Mouse (Mus musculus) intestine, embryonic 16.5 days (tissue): ENCODE results near the gene Tnfaip1. TPM values are rescaled to one million over a fixed set of nuclear protein-coding genes. Genes with fewer than 3 reads are reported as not detected.
"Not testable (repeated sequence)": the region's sequence is repeated elsewhere in the genome, so short reads cannot be mapped to it uniquely, and the experiment has no call there.

Experiments used
- ATAC-seq: fragments of 200-750 bp; cut with Nextera tagmentation; 2 replicates; pipeline ENCODE4 v1.8.0; 2017; ENCODE audit warnings: moderate TSS enrichment, moderate library complexity
- H3K27ac ChIP-seq: fragments of 300-500 bp; sonication (generic); 2 replicates; pipeline ENCODE4 v1.5.1; 2014; ENCODE audit warnings: mild to moderate bottlenecking, low read length
- H3K27me3 ChIP-seq: fragments of 300-500 bp; sonication (generic); replicated peaks from 2 replicates; pipeline ENCODE4 v1.6.1; 2014; ENCODE audit warnings: low read length, control low read depth, mixed read lengths; ENCODE audit not compliant: control insufficient read depth, insufficient read depth
- H3K36me3 ChIP-seq: fragments of 300-500 bp; sonication (generic); 2 replicates; pipeline ENCODE4 v1.6.1; 2014; ENCODE audit warnings: low read length, control low read depth; ENCODE audit not compliant: control insufficient read depth, insufficient read depth
- H3K4me1 ChIP-seq: fragments of 300-500 bp; sonication (generic); 2 replicates; pipeline ENCODE4 v1.6.1; 2014; ENCODE audit warnings: low read length, control low read depth, mixed read lengths; ENCODE audit not compliant: control insufficient read depth, insufficient read depth
- H3K4me2 ChIP-seq: fragments of 300-500 bp; sonication (generic); 2 replicates; pipeline ENCODE4 v1.6.1; 2014; ENCODE audit warnings: low read depth, low read length, control low read depth
- H3K4me3 ChIP-seq: fragments of 300-500 bp; sonication (generic); 2 replicates; pipeline ENCODE4 v1.5.1; 2014; ENCODE audit warnings: mild to moderate bottlenecking, low read length
- H3K9ac ChIP-seq: fragments of 300-500 bp; sonication (generic); 2 replicates; pipeline ENCODE4 v1.6.1; 2014; ENCODE audit warnings: low read depth, low read length
- H3K9me3 ChIP-seq: fragments of 300-500 bp; sonication (generic); 2 replicates; pipeline ENCODE4 v1.6.1; 2016; ENCODE audit warnings: low read length, control low read depth; ENCODE audit not compliant: control insufficient read depth
- WGBS: fragments of 180-500 bp; shearing (Covaris S2); extraction: QIAGEN DNeasy Blood & Tissue Kit; methylation state at CpG from one replicate; pipeline ENCODE4 v1.1.7; 2014; 5-methylcytosine and 5-hydroxymethylcytosine counted together
- polyA plus RNA-seq: library from polyadenylated mRNA; unstranded; fragments of >200 nt; fragmentation: Nextera tagmentation; extraction: Ambion mirVana; gene quantifications from 2 replicates; pipeline ENCODE4 v1.2.1, GENCODE M21; 2015

Tnfaip1 gene
- polyA plus RNA-seq, 1 experiment from 2014 or later = 88.6 TPM

- peak overlapping the region; percentile 54 for H3K4me2 ChIP-seq
- 0 out of 2 replicates have a peak overlapping the region, but pooled peaks have one; percentile 62 for H3K27ac ChIP-seq
- H3K27me3 ChIP-seq = no peaks in the 10 kb centered on the region
- WGBS = 61% methylated on average over 2 of the region's 2 CpGs
- H3K9me3 ChIP-seq = no peaks in the 10 kb centered on the region
- ATAC-seq = no peak
- peak overlapping the region; percentile 18; the same call in 1 of the 2 replicates for H3K9ac ChIP-seq
- peaks cover 20% of the 10 kb centered on the region for H3K4me1 ChIP-seq
- no peaks in the 10 kb centered on the region for H3K36me3 ChIP-seq
- H3K4me3 ChIP-seq = peak overlapping the region; percentile 12; the same call in 1 of the 2 replicates
Observed at GRCm38 (mm10) chr11:78547718-78548460, 11.8 kb upstream of the Tnfaip1 start.

- no peak for ATAC-seq
- WGBS = 55% methylated on average over 8 of the region's 8 CpGs
Observed at GRCm38 (mm10) chr11:78545181-78545580, 9.0 kb upstream of the Tnfaip1 start.

GRCm38 (mm10) chr11:78544449-78545111, 8.4 kb upstream of the Tnfaip1 start:
- Histone ChIP-seq H3K4me3 (no peak overlapping the region), H3K4me1 (peaks cover 18% of the 10 kb centered on the region), H3K27me3 (no peaks in the 10 kb centered on the region), H3K9me3 (no peaks in the 10 kb centered on the region), H3K9ac (no peak overlapping the region), H3K27ac (no peak overlapping the region), H3K36me3 (no peaks in the 10 kb centered on the region; the same call in 1 of the 2 replicates), H3K4me2 (no peak overlapping the region)
- ATAC-seq = no peak
- 91% methylated on average over 7 of the region's 7 CpGs for WGBS

More at GRCm38 (mm10) chr11:78545181-78545580, 9.0 kb upstream of the Tnfaip1 start:
- Histone ChIP-seq H3K9me3 (no peaks in the 10 kb centered on the region), H3K36me3 (no peaks in the 10 kb centered on the region), H3K4me3 (no peak overlapping the region), H3K4me1 (peaks cover 20% of the 10 kb centered on the region), H3K27me3 (no peaks in the 10 kb centered on the region), H3K27ac (no peak overlapping the region), H3K4me2 (no peak overlapping the region), H3K9ac (no peak overlapping the region)

DNA sequence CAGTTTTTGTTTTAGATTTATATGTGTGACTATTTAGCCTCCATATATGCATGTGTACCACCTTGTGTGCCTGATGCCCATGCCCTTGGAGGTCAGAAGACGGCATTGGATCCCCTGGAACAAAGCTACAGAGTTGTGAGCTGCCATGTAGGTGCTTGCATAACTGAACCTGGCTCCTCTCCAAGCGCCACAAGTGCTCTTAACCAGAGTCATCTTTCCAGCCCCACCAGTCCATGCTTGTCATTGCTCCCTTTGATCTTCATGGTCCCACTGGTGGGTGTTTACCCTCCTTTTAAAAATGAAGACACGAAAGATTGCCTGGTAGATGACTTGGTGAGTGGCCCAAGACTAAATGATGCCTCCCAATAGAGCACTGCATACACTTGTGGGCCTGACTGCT, 4.2 kb upstream of the Tnfaip1 start:
- peaks cover 15% of the 10 kb centered on the region for H3K4me1 ChIP-seq
- no peak overlapping the region for H3K4me3 ChIP-seq
- no peak overlapping the region for H3K4me2 ChIP-seq
- 87% methylated on average over 3 of the region's 3 CpGs for WGBS
- no peak overlapping the region for H3K9ac ChIP-seq
- no peak overlapping the region for H3K27ac ChIP-seq
- no peak for ATAC-seq
- no peaks in the 10 kb centered on the region for H3K27me3 ChIP-seq
- no peaks in the 10 kb centered on the region; the same call in 1 of the 2 replicates for H3K36me3 ChIP-seq
- H3K9me3 ChIP-seq = no peaks in the 10 kb centered on the region

DNA sequence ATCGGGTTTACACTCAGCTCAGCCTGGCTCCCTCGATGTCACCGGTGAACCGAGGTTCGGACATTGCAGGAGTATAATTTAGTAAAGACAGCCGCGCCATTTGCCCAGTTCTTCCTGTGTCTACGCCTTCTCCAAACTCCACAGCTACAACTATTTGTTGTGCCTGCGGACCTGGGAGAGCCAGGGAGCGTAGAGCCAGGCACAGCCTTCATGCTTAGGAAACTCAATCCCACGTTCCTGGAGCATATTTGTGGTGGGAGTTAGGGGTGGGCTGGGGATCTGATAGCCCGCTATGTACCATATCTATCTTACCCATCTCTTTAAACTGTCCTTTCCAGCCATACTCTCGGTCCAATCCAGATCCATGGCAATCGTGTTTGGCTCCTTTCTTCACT, 555 bp upstream of the Tnfaip1 start:
- peaks cover 23% of the 10 kb centered on the region for H3K4me1 ChIP-seq
- H3K4me3 ChIP-seq = peak overlapping the region; percentile 84
- no peaks in the 10 kb centered on the region; the same call in 1 of the 2 replicates for H3K36me3 ChIP-seq
- peak overlapping the region; percentile 76 for H3K4me2 ChIP-seq
- H3K9ac ChIP-seq = peak overlapping the region; percentile 85
- no peaks in the 10 kb centered on the region for H3K9me3 ChIP-seq
- under 1% methylated on average over 14 of the region's 14 CpGs for WGBS
- peak overlapping the region; percentile 91 for H3K27ac ChIP-seq
- no peaks in the 10 kb centered on the region for H3K27me3 ChIP-seq
- peak; percentile 12 for ATAC-seq

DNA sequence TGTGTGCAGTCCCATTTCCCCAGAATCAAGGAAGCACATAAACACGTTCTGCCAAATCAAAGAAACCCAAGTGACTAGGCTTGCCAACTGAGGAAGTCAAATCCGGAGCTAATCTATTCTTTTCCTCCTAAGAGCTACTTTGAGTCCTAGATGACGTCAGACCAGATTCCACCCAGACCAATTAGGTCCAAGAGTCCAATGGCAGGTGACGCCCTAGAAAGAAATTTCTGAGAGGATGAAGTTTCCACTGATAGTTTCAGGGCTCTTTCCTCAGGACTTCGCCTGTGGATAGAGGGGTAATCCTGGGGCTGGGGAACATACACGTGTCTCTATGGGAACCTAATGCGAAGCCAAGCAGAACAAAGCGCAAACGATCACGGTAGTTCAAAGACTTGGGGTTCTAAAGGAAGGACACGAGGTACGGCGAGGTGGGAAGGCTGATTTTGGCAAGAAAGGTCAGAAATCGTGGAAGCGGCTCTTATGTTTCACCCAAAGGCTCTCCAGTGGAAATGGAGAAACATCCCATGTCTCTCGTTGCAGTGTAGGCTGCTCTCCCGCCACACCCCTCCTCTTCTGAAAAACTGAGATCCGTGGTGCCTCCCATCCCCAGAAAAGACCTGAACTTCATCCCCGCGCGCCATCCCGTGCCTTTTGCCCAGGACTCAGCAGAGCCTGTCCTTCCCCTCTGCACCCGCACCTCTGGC, 604 bp downstream of the Tnfaip1 start:
- Histone ChIP-seq H3K4me1 (peaks cover 23% of the 10 kb centered on the region), H3K9ac (peak overlapping the region; percentile 87), H3K4me2 (peak overlapping the region; percentile 75), H3K36me3 (no peaks in the 10 kb centered on the region; the same call in 1 of the 2 replicates), H3K27ac (peak overlapping the region; percentile 97), H3K27me3 (no peaks in the 10 kb centered on the region), H3K9me3 (no peaks in the 10 kb centered on the region), H3K4me3 (peak overlapping the region; percentile 84)
- under 1% methylated on average over 23 of the region's 23 CpGs for WGBS
- peak; percentile 65 for ATAC-seq

- WGBS = 87% methylated on average over 4 of the region's 4 CpGs
- Histone ChIP-seq H3K4me2 (peak overlapping the region; percentile 75), H3K9me3 (no peaks in the 10 kb centered on the region), H3K9ac (peak overlapping the region; percentile 87; the same call in 1 of the 2 replicates), H3K4me3 (peak overlapping the region; percentile 84), H3K4me1 (peaks cover 23% of the 10 kb centered on the region), H3K27ac (peak overlapping the region; percentile 97), H3K36me3 (0 out of 2 replicates have a peak, but pooled peaks cover 2% of the 10 kb centered on the region), H3K27me3 (no peaks in the 10 kb centered on the region)
- no peak for ATAC-seq
Observed at GRCm38 (mm10) chr11:78534516-78534915, 1.6 kb downstream of the Tnfaip1 start.

DNA sequence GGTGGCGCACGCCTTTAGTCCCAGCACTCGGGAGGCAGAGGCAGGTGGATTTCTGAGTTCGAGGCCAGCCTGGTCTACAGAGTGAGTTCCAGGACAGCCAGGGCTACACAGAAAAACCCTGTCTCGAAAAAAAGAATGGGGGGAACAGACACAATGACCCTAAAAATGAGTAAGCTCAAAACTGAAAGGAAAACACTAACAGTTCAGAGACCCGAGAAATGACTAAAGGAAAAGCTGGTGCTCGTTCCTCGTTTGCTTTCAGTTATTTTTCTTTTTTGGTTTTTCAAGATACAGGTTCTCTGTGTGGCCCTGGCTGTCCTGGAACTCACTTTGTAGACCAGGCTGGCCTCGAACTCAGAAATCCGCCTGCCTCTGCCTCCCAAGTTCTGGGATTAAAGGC, 4.6 kb downstream of the Tnfaip1 start:
- not testable (repeated sequence) for H3K27ac ChIP-seq, H3K9me3 ChIP-seq, H3K27me3 ChIP-seq, H3K4me2 ChIP-seq, H3K9ac ChIP-seq, ATAC-seq, H3K4me3 ChIP-seq, H3K4me1 ChIP-seq
- 89% methylated on average over 10 of the region's 10 CpGs for WGBS
- peaks cover 14% of the 10 kb centered on the region; the same call in 1 of the 2 replicates for H3K36me3 ChIP-seq

- no peak overlapping the region for H3K4me3 ChIP-seq
- no peak for ATAC-seq
- H3K9me3 ChIP-seq = no peaks in the 10 kb centered on the region
- H3K27me3 ChIP-seq = no peaks in the 10 kb centered on the region
- WGBS = 60% methylated on average over 6 of the region's 6 CpGs
- H3K4me2 ChIP-seq = no peak overlapping the region
- peak overlapping the region; percentile 73 for H3K27ac ChIP-seq
- H3K4me1 ChIP-seq = peaks cover 9% of the 10 kb centered on the region
- H3K9ac ChIP-seq = 0 out of 2 replicates have a peak overlapping the region, but pooled peaks have one; percentile 24
- peaks cover 14% of the 10 kb centered on the region; the same call in 1 of the 2 replicates for H3K36me3 ChIP-seq
Observed at GRCm38 (mm10) chr11:78531046-78531445, 5.1 kb downstream of the Tnfaip1 start.
